Mouse (Mus musculus) thymus, adult 2 months (tissue): ENCODE data around the gene Gjb5. TPM values are rescaled to one million over a fixed set of nuclear protein-coding genes. Genes with fewer than 3 reads are reported as not detected.

Experiments used
- DNase-seq: peaks from one replicate; pipeline ENCODE4 v3.0.0; 2021
- H3K27ac ChIP-seq: fragments of 200-500 bp; 2 replicates; pipeline ENCODE4 v1.5.1; 2012; ENCODE audit warnings: low read length, control low read depth; ENCODE audit not compliant: control insufficient read depth, insufficient read depth
- H3K27me3 ChIP-seq: fragments of 200-500 bp; 2 replicates; pipeline ENCODE4 v1.6.1; 2012; ENCODE audit warnings: mild to moderate bottlenecking, low read length, moderate library complexity, mixed read lengths; ENCODE audit not compliant: control insufficient read depth, insufficient read depth
- H3K36me3 ChIP-seq: fragments of 200-500 bp; 2 replicates; pipeline ENCODE4 v1.6.1; 2012; ENCODE audit warnings: mild to moderate bottlenecking, low read length, moderate library complexity; ENCODE audit not compliant: control insufficient read depth, insufficient read depth
- H3K4me1 ChIP-seq: fragments of 200-500 bp; replicated peaks from 2 replicates; pipeline ENCODE4 v1.6.1; 2012; ENCODE audit warnings: low read length; ENCODE audit not compliant: control insufficient read depth, insufficient read depth
- H3K4me3 ChIP-seq: fragments of 200-500 bp; 2 replicates; pipeline ENCODE4 v1.5.1; 2012; ENCODE audit warnings: mild to moderate bottlenecking, low read length, control low read depth, moderate library complexity; ENCODE audit not compliant: control insufficient read depth, insufficient read depth
- CTCF ChIP-seq: fragments of 200-500 bp; IDR thresholded peaks from 2 replicates; pipeline ENCODE4 v1.5.1; 2012; ENCODE audit warnings: mild to moderate bottlenecking, control low read depth, low read length, moderate library complexity, borderline replicate concordance; ENCODE audit not compliant: control insufficient read depth, poor library complexity, insufficient read depth; ENCODE audit errors: extremely low read depth
- POLR2A ChIP-seq: fragments of 200-500 bp; IDR thresholded peaks from 2 replicates; pipeline ENCODE4 v1.6.1; 2012; ENCODE audit warnings: mild to moderate bottlenecking, low read length, control low read depth, moderate library complexity; ENCODE audit not compliant: control insufficient read depth, poor library complexity, insufficient read depth; ENCODE audit errors: extremely low read depth
- WGBS: fragments of 180-500 bp; shearing (Covaris S2); methylation state at CpG from one replicate; pipeline ENCODE4 v1.1.7; 2018; 5-methylcytosine and 5-hydroxymethylcytosine counted together
- polyA plus RNA-seq: library from polyadenylated mRNA; depleted of rRNA; stranded (reverse); fragments of >200 nt; gene quantifications from 2 replicates; pipeline ENCODE4 v1.2.3, GENCODE M21; 2012; rRNA removed

Gjb5 gene
- polyA plus RNA-seq, 1 experiment, result 0.78 TPM

DNA sequence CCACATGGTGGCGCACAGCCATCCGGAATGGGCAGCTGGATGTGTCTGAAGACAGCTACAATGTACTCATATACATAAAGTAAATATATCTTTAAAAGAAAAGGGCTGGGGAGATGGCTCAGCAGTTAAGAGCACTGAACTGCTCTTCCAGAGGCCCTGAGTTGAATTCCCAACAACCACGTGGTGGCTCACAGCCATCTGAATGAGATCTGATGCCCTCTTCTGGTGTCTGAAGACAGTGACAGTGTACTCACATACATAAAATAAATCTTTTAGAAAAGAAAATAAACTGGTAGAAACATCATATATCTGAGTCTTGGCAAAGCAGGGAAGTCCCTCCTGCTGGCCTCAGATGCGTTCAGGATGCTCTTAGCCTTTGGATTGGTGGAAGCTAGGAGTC lies 40.8 kb downstream of the Gjb5 start:
- DNase-seq, result no peak
- Histone ChIP-seq H3K27me3 (no peaks in the 10 kb centered on the region), H3K36me3 (no peaks in the 10 kb centered on the region), H3K27ac (no peak overlapping the region), H3K4me3 (no peak overlapping the region), H3K4me1 (peaks cover 6% of the 10 kb centered on the region; the same call in 1 of the 2 replicates)
- WGBS, result 75% methylated on average over 4 of the region's 4 CpGs
- TF ChIP-seq CTCF (no peak), POLR2A (no peak)

DNA sequence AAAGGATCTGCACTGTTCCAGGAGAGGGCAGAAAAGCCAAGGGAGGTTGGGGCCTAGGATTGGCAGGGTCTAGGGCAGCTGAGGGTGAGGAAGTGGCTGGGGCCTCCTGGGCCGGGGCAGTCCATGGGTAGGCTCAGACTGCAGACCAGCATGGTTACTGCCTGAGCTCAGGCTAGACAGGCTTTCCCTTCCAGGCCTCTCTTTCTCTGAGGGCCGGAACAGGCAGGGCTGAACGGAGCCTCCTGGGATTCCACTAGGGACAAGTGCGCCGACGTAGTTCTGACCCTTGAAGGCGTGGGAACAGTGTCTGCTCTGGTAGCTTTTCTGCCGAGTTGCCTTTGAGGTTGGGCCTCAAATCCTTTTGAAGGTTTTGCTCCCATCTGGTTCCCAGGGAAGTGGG lies 42.2 kb downstream of the Gjb5 start:
- WGBS, result 89% methylated on average over 8 of the region's 8 CpGs
- Histone ChIP-seq H3K4me1 (peaks cover 6% of the 10 kb centered on the region; the same call in 1 of the 2 replicates), H3K4me3 (no peak overlapping the region), H3K36me3 (no peaks in the 10 kb centered on the region), H3K27ac (no peak overlapping the region), H3K27me3 (no peaks in the 10 kb centered on the region)
- no peak for DNase-seq
- TF ChIP-seq CTCF (no peak), POLR2A (no peak)

DNA sequence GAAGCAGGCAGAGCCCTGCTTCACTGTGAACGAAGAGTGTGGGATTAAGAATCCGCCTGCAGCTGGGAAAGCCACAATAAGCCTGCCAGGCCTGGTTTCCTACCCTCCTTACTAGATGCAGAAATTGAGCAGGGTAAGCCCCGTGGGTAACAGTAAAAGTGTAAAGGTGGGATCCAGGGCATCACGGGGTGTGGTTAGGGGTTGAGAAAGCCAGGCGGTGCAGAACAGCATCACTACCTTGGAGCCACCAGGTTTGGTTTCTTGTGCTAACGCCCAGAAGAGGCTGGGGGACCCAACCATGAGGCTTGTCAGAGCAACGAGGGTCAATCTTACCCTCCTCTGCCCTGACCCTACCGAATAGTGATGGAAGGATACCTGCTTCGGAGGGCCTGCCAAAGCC lies 43.4 kb downstream of the Gjb5 start:
- Histone ChIP-seq H3K27ac (no peak overlapping the region), H3K4me1 (peaks cover 6% of the 10 kb centered on the region; the same call in 1 of the 2 replicates), H3K36me3 (no peaks in the 10 kb centered on the region), H3K4me3 (no peak overlapping the region), H3K27me3 (no peaks in the 10 kb centered on the region)
- 83% methylated on average over 9 of the region's 9 CpGs for WGBS
- TF ChIP-seq POLR2A (no peak), CTCF (no peak)
- DNase-seq, result no peak

DNA sequence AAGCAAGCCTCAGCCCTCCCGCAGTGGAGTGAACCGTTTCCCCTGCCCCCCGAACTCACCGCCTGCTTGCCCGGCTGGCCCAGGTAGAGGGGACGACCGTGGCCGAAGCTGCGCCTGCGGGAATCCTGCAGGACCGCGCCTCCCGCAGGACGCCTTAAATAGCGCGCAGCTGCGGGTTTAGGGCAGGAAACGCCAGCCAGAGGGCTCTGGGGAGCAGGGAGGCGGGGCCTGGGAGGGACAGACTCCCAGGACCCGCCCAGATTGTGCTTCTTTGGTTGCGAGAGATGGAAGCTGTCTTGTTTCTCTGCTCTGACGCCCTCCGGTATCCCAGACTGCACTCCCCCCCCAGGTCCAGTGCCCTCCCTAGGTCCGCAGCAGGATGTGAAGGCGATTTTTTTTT lies 44.1 kb downstream of the Gjb5 start, which contains the start of gene Gja4:
Gene Gja4, minus strand, starts transcription at position 179 of the 400 bp plus-strand sequence.
- H3K27ac ChIP-seq, result no peak within 1 kb of the TSS

DNA sequence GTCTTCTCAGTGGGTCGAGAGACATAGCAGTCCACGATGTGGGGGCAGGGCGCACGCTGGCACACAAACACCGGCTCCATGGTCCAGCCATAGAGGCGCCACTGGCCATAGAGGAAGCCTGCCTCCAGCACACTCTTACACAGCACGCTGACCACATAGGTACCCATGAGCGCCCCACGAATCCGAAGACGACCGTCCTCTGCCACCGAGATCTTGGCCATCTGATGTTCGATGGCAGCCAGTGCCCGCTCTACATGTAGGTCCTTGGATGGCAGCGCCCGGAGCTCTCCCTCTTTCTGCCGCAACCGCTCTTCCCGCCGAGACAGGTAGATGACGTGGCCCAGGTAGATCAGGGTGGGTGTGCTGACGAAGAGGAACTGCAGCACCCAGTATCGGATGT lies 45.6 kb downstream of the Gjb5 start:
- no peak for TF ChIP-seq POLR2A
- TF ChIP-seq CTCF, result no peak
- DNase-seq, result no peak
- Histone ChIP-seq H3K36me3 (no peaks in the 10 kb centered on the region), H3K27me3 (no peaks in the 10 kb centered on the region), H3K4me1 (peaks cover 6% of the 10 kb centered on the region; the same call in 1 of the 2 replicates), H3K4me3 (no peak overlapping the region), H3K27ac (no peak overlapping the region)
- WGBS, result 79% methylated on average over 24 of the region's 24 CpGs

More for the DNA sequence above, 44.1 kb downstream of the Gjb5 start, which contains the start of gene Gja4:
- WGBS, result under 1% methylated on average over 25 of the region's 25 CpGs
- no peak for TF ChIP-seq CTCF
- no peak for TF ChIP-seq POLR2A
- Histone ChIP-seq H3K27me3 (no peaks in the 10 kb centered on the region), H3K36me3 (no peaks in the 10 kb centered on the region), H3K4me3 (peak within 1 kb of the TSS; percentile 14), H3K4me1 (peaks cover 6% of the 10 kb centered on the region; the same call in 1 of the 2 replicates)
- peak; percentile 45 for DNase-seq

DNA sequence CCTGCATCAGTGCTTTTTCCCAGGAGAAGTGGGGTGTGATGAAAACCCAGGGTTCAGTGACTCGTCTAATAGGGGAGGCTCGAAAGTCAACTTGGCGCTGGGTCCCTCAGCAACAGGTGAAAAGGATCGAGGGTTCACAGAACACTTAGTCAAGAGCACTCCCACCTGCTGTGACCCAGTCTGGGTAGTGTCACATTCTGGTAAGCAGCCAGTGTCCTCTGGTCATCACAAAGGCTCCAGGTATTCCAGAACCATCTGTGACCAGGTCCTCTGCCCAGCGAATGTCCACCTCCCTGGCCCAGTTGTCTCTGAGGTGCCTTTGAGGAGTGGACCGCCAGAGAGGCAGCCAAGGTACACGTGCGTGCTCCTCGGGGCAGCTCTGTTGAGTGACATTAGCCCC lies 46.4 kb downstream of the Gjb5 start:
- no peak for DNase-seq
- no peak for TF ChIP-seq CTCF
- TF ChIP-seq POLR2A, result no peak
- 81% methylated on average over 9 of the region's 9 CpGs for WGBS
- Histone ChIP-seq H3K27me3 (no peaks in the 10 kb centered on the region), H3K27ac (no peak overlapping the region), H3K4me1 (peaks cover 6% of the 10 kb centered on the region; the same call in 1 of the 2 replicates), H3K36me3 (no peaks in the 10 kb centered on the region), H3K4me3 (no peak overlapping the region)

DNA sequence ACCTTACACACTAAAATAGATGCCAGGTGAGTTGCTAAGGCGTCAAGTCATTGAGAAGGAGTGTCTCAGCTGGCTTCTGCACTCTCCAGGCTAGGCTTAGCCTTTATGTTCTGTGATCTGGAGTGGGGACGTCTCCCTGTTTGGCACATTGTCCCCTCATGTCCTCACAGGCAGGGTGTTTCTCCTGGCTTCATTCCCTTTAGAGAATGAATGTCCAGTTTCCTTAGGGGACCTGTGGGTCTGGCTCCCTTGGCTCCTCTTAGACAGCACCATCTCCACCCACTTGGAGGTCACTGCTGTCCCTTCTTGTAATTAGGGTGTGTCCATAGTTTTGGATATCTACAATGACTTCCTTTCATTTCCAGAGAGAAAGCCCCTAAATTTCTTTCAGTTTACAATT lies 51.1 kb downstream of the Gjb5 start:
- Histone ChIP-seq H3K27me3 (no peaks in the 10 kb centered on the region), H3K27ac (no peak overlapping the region), H3K4me1 (no peaks in the 10 kb centered on the region), H3K4me3 (no peak overlapping the region), H3K36me3 (no peaks in the 10 kb centered on the region)
- DNase-seq, result no peak
- TF ChIP-seq POLR2A, result no peak
- TF ChIP-seq CTCF, result no peak
- WGBS, result 59% methylated on average over 2 of the region's 2 CpGs

Other genes with a start within 250 kb of the Gjb5 start
- gene Tmem35b, start 234.5 kb downstream of the Gjb5 start, polyA plus RNA-seq, result 11.3 and 11.9 TPM in 2 replicates
- gene Dlgap3, start 189.0 kb downstream of the Gjb5 start, polyA plus RNA-seq, result 2.6 and 3.6 TPM in 2 replicates
- 28.9 and 32.5 TPM in 2 replicates for gene Smim12, start 114.4 kb downstream of the Gjb5 start, polyA plus RNA-seq
- gene Gja4, start 44.1 kb downstream of the Gjb5 start, polyA plus RNA-seq, result 8.4 and 13.4 TPM in 2 replicates
- 1.8 and 2.0 TPM in 2 replicates for gene Gjb3, start 27.3 kb downstream of the Gjb5 start, polyA plus RNA-seq
- 0.47 and 0.49 TPM in 2 replicates for gene Gjb4, start 4.1 kb downstream of the Gjb5 start, polyA plus RNA-seq